Mouse (Mus musculus) cortical plate, adult 2 months (tissue): ENCODE results near the gene Tsen54.

Experiments used
- CTCF ChIP-seq: fragments of 200-500 bp; IDR thresholded peaks from 2 replicates; pipeline ENCODE4 v1.5.1; 2011; ENCODE audit warnings: mild to moderate bottlenecking, control low read depth, low read length; ENCODE audit not compliant: insufficient read depth; ENCODE audit errors: extremely low read depth
- POLR2A ChIP-seq: fragments of 200-500 bp; IDR thresholded peaks from 2 replicates; pipeline ENCODE4 v1.6.1; 2011; ENCODE audit warnings: mild to moderate bottlenecking, low read length, control low read depth; ENCODE audit not compliant: insufficient read depth; ENCODE audit errors: extremely low read depth

- no peak for TF ChIP-seq CTCF
- no peak for TF ChIP-seq POLR2A
Measured at GRCm38 (mm10) chr11:115791919-115792318, 22.6 kb upstream of the Tsen54 start.
